Mouse (Mus musculus) left cerebral cortex, postnatal 10 days (tissue): ENCODE results near the gene Mthfs. TPM values are rescaled to one million over a fixed set of nuclear protein-coding genes. Genes with fewer than 3 reads are reported as not detected.

Experiments used
- DNase-seq, 2 experiments: peaks; one replicate each; pipeline ENCODE4 v3.0.0; 2021 to 2022; ENCODE audit warnings: low spot score in 2 of 2, mixed read lengths in 1 of 2; ENCODE audit errors: extremely low spot score in 1 of 2
- intact Hi-C: fragments of 180-260 bp; cut with DNase I; formaldehyde crosslinking; loops from one replicate; pipeline ENCODE4 v1.15.1; 2025
- total RNA-seq, 2 experiments: library from RNA; stranded (reverse); gene quantifications; 2 replicates each; pipeline ENCODE4 v1.2.3; 2021

The Mthfs gene
- total RNA-seq, 2 experiments from 2014 or later = 32.9 to 39.0 TPM

GRCm38 (mm10) chr9:89311649-89312048 is 101.2 kb downstream of the Mthfs start:
- intact Hi-C loops = no loop called here
- no peak for DNase-seq

- intact Hi-C loops = no loop called here
- DNase-seq = no peak
Observed at GRCm38 (mm10) chr9:89373731-89374130, 163.3 kb downstream of the Mthfs start.

- DNase-seq = no peak
- intact Hi-C loops = no loop called here
Observed at GRCm38 (mm10) chr9:89374650-89375049, 164.2 kb downstream of the Mthfs start.

GRCm38 (mm10) chr9:89403031-89403430 is 192.6 kb downstream of the Mthfs start:
- DNase-seq = no peak
- intact Hi-C loops = no loop called here

Other genes starting within 250 kb of the Mthfs start
- under 1 TPM; 0.22 to 0.24 TPM for gene Trim43b, start 117.8 kb upstream of the Mthfs start, total RNA-seq
- under 1 TPM; 0.66 to 0.81 TPM for gene Bcl2a1b, start 11.5 kb upstream of the Mthfs start, total RNA-seq
- gene Gm29094, start 11.3 kb upstream of the Mthfs start, total RNA-seq = not detected